Mouse (Mus musculus): ENCODE measurements around the gene Rpl31. TPM values are rescaled to one million over a fixed set of nuclear protein-coding genes. Genes with fewer than 3 reads are reported as not detected.
A peak's percentile ranks its signal among the peaks of the same experiment; 100 is the strongest.

Gene Rpl31
- polyA plus RNA-seq, 1 experiment from 2014 or later: 449 TPM

- no peak overlapping the region for H3K4me3 ChIP-seq (replicated peaks; ENCODE audit: low read depth, low read length)
- DNase-seq: no peak
- H3K27ac ChIP-seq (replicated peaks; ENCODE audit: low read depth, low read length): no peak overlapping the region
- H3K9ac ChIP-seq (replicated peaks; ENCODE audit: low read length): no peak overlapping the region
- H3K36me3 ChIP-seq (ENCODE audit: control insufficient read depth, insufficient read depth, low read length): no peaks in the 10 kb centered on the region
- H3K9me3 ChIP-seq (ENCODE audit: control insufficient read depth, low read length): 0 out of 2 replicates have a peak, but pooled peaks cover 3% of the 10 kb centered on the region
- WGBS: 76% methylated on average over 1 of the region's 1 CpGs
- H3K27me3 ChIP-seq (ENCODE audit: control insufficient read depth, insufficient read depth, low read length): no peaks in the 10 kb centered on the region
- H3K4me1 ChIP-seq (ENCODE audit: control insufficient read depth, insufficient read depth, low read length): no peaks in the 10 kb centered on the region
- no peak for ATAC-seq (ENCODE audit: low FRiP score, low TSS enrichment)
- no peak overlapping the region for H3K4me2 ChIP-seq (ENCODE audit: low read length)
Measured at GRCm38 (mm10) chr1:39349001-39349400, 18.6 kb upstream of the Rpl31 start.

GRCm38 (mm10) chr1:39349427-39349826 is 18.2 kb upstream of the Rpl31 start:
- Histone ChIP-seq H3K36me3 (ENCODE audit: control insufficient read depth, insufficient read depth, low read length) (no peaks in the 10 kb centered on the region), H3K27ac (replicated peaks; ENCODE audit: low read depth, low read length) (no peak overlapping the region), H3K4me3 (replicated peaks; ENCODE audit: low read depth, low read length) (no peak overlapping the region), H3K27me3 (ENCODE audit: control insufficient read depth, insufficient read depth, low read length) (no peaks in the 10 kb centered on the region), H3K9ac (replicated peaks; ENCODE audit: low read length) (no peak overlapping the region), H3K4me1 (ENCODE audit: control insufficient read depth, insufficient read depth, low read length) (no peaks in the 10 kb centered on the region), H3K9me3 (ENCODE audit: control insufficient read depth, low read length) (0 out of 2 replicates have a peak, but pooled peaks cover 3% of the 10 kb centered on the region), H3K4me2 (ENCODE audit: low read length) (no peak overlapping the region)
- ATAC-seq (ENCODE audit: low FRiP score, low TSS enrichment) (no peak), DNase-seq (no peak)
- WGBS: 87% methylated on average over 7 of the region's 7 CpGs

- no peak overlapping the region; the same call in 1 of the 2 replicates for H3K9ac ChIP-seq (replicated peaks; ENCODE audit: low read length)
- H3K4me1 ChIP-seq (ENCODE audit: control insufficient read depth, insufficient read depth, low read length): peaks cover 4% of the 10 kb centered on the region
- H3K36me3 ChIP-seq (ENCODE audit: control insufficient read depth, insufficient read depth, low read length): no peaks in the 10 kb centered on the region
- peak overlapping the region; percentile 46 for H3K4me2 ChIP-seq (ENCODE audit: low read length)
- peak; percentile 31 for DNase-seq
- peak overlapping the region; percentile 14; the same call in 1 of the 2 replicates for H3K4me3 ChIP-seq (replicated peaks; ENCODE audit: low read depth, low read length)
- no peaks in the 10 kb centered on the region for H3K9me3 ChIP-seq (ENCODE audit: control insufficient read depth, low read length)
- ATAC-seq (ENCODE audit: low FRiP score, low TSS enrichment): no peak
- WGBS: 28% methylated on average over 24 of the region's 24 CpGs
- no peaks in the 10 kb centered on the region for H3K27me3 ChIP-seq (ENCODE audit: control insufficient read depth, insufficient read depth, low read length)
- no peak overlapping the region for H3K27ac ChIP-seq (replicated peaks; ENCODE audit: low read depth, low read length)
Measured at GRCm38 (mm10) chr1:39361754-39362514, 5.7 kb upstream of the Rpl31 start.

GRCm38 (mm10) chr1:39362515-39362893 is 5.1 kb upstream of the Rpl31 start:
- Histone ChIP-seq H3K4me2 (ENCODE audit: low read length) (no peak overlapping the region), H3K4me1 (ENCODE audit: control insufficient read depth, insufficient read depth, low read length) (peaks cover 6% of the 10 kb centered on the region), H3K4me3 (replicated peaks; ENCODE audit: low read depth, low read length) (no peak overlapping the region), H3K27me3 (ENCODE audit: control insufficient read depth, insufficient read depth, low read length) (no peaks in the 10 kb centered on the region), H3K9ac (replicated peaks; ENCODE audit: low read length) (no peak overlapping the region), H3K9me3 (ENCODE audit: control insufficient read depth, low read length) (no peaks in the 10 kb centered on the region), H3K36me3 (ENCODE audit: control insufficient read depth, insufficient read depth, low read length) (no peaks in the 10 kb centered on the region), H3K27ac (replicated peaks; ENCODE audit: low read depth, low read length) (no peak overlapping the region)
- DNase-seq (no peak), ATAC-seq (ENCODE audit: low FRiP score, low TSS enrichment) (no peak)
- 65% methylated on average over 7 of the region's 7 CpGs for WGBS

GRCm38 (mm10) chr1:39365562-39365961 is 2.1 kb upstream of the Rpl31 start:
- ATAC-seq (ENCODE audit: low FRiP score, low TSS enrichment) (no peak), DNase-seq (no peak)
- Histone ChIP-seq H3K27ac (replicated peaks; ENCODE audit: low read depth, low read length) (no peak overlapping the region), H3K9ac (replicated peaks; ENCODE audit: low read length) (no peak overlapping the region), H3K4me1 (ENCODE audit: control insufficient read depth, insufficient read depth, low read length) (peaks cover 17% of the 10 kb centered on the region), H3K4me2 (ENCODE audit: low read length) (no peak overlapping the region), H3K4me3 (replicated peaks; ENCODE audit: low read depth, low read length) (no peak overlapping the region), H3K36me3 (ENCODE audit: control insufficient read depth, insufficient read depth, low read length) (peaks cover 8% of the 10 kb centered on the region), H3K27me3 (ENCODE audit: control insufficient read depth, insufficient read depth, low read length) (no peaks in the 10 kb centered on the region), H3K9me3 (ENCODE audit: control insufficient read depth, low read length) (no peaks in the 10 kb centered on the region)
- 88% methylated on average over 1 of the region's 1 CpGs for WGBS

- no peaks in the 10 kb centered on the region for H3K9me3 ChIP-seq (ENCODE audit: control insufficient read depth, low read length)
- H3K9ac ChIP-seq (replicated peaks; ENCODE audit: low read length): peak overlapping the region; percentile 65
- peak overlapping the region; percentile 90 for H3K27ac ChIP-seq (replicated peaks; ENCODE audit: low read depth, low read length)
- peak overlapping the region; percentile 69 for H3K4me2 ChIP-seq (ENCODE audit: low read length)
- ATAC-seq (ENCODE audit: low FRiP score, low TSS enrichment) (peak; percentile 15; the same call in 1 of the 2 replicates), DNase-seq (no peak)
- 20% methylated on average over 6 of the region's 6 CpGs for WGBS
- H3K27me3 ChIP-seq (ENCODE audit: control insufficient read depth, insufficient read depth, low read length): no peaks in the 10 kb centered on the region
- peaks cover 23% of the 10 kb centered on the region for H3K36me3 ChIP-seq (ENCODE audit: control insufficient read depth, insufficient read depth, low read length)
- peak overlapping the region; percentile 83 for H3K4me3 ChIP-seq (replicated peaks; ENCODE audit: low read depth, low read length)
- peaks cover 17% of the 10 kb centered on the region for H3K4me1 ChIP-seq (ENCODE audit: control insufficient read depth, insufficient read depth, low read length)
Measured at GRCm38 (mm10) chr1:39367045-39367444, 597 bp upstream of the Rpl31 start.

- Histone ChIP-seq H3K9me3 (ENCODE audit: control insufficient read depth, low read length) (no peaks in the 10 kb centered on the region), H3K4me3 (replicated peaks; ENCODE audit: low read depth, low read length) (peak overlapping the region; percentile 83), H3K9ac (replicated peaks; ENCODE audit: low read length) (peak overlapping the region; percentile 94), H3K27ac (replicated peaks; ENCODE audit: low read depth, low read length) (peak overlapping the region; percentile 90), H3K4me2 (ENCODE audit: low read length) (peak overlapping the region; percentile 71), H3K36me3 (ENCODE audit: control insufficient read depth, insufficient read depth, low read length) (peaks cover 36% of the 10 kb centered on the region), H3K27me3 (ENCODE audit: control insufficient read depth, insufficient read depth, low read length) (no peaks in the 10 kb centered on the region), H3K4me1 (ENCODE audit: control insufficient read depth, insufficient read depth, low read length) (peaks cover 17% of the 10 kb centered on the region)
- ATAC-seq (ENCODE audit: low FRiP score, low TSS enrichment) (peak; percentile 41), DNase-seq (peak; percentile 41)
- WGBS: under 1% methylated on average over 34 of the region's 34 CpGs
Measured at GRCm38 (mm10) chr1:39368267-39368841, 712 bp downstream of the Rpl31 start.

- Histone ChIP-seq H3K4me3 (replicated peaks; ENCODE audit: low read depth, low read length) (no peak overlapping the region), H3K4me1 (ENCODE audit: control insufficient read depth, insufficient read depth, low read length) (peaks cover 17% of the 10 kb centered on the region), H3K9ac (replicated peaks; ENCODE audit: low read length) (no peak overlapping the region; the same call in 1 of the 2 replicates), H3K9me3 (ENCODE audit: control insufficient read depth, low read length) (no peaks in the 10 kb centered on the region), H3K27ac (replicated peaks; ENCODE audit: low read depth, low read length) (no peak overlapping the region), H3K4me2 (ENCODE audit: low read length) (no peak overlapping the region), H3K36me3 (ENCODE audit: control insufficient read depth, insufficient read depth, low read length) (peaks cover 46% of the 10 kb centered on the region), H3K27me3 (ENCODE audit: control insufficient read depth, insufficient read depth, low read length) (no peaks in the 10 kb centered on the region)
- no peak for ATAC-seq (ENCODE audit: low FRiP score, low TSS enrichment)
- DNase-seq: no peak
- 89% methylated on average over 6 of the region's 6 CpGs for WGBS
Measured at GRCm38 (mm10) chr1:39370431-39370830, 2.8 kb downstream of the Rpl31 start.
